Mouse (Mus musculus): ENCODE results near the gene Akr1a1. TPM values are rescaled to one million over a fixed set of nuclear protein-coding genes. Genes with fewer than 3 reads are reported as not detected.

Gene Akr1a1
- polyA plus RNA-seq, 1 experiment from 2014 or later, result 955 TPM

Other genes with a start within 250 kb of the Akr1a1 start
- 49.0 and 70.2 TPM in 2 replicates for gene Mast2, start 187.5 kb downstream of the Akr1a1 start, polyA plus RNA-seq (2014; fragmentation: Nextera tagmentation; extraction: Ambion mirVana)
- gene Ipp, start 144.1 kb downstream of the Akr1a1 start, polyA plus RNA-seq (2014; fragmentation: Nextera tagmentation; extraction: Ambion mirVana), result 5.4 and 5.8 TPM in 2 replicates
- 30.5 and 32.2 TPM in 2 replicates for gene Tmem69, start 95.7 kb downstream of the Akr1a1 start, polyA plus RNA-seq (2014; fragmentation: Nextera tagmentation; extraction: Ambion mirVana)
- 26.6 and 27.1 TPM in 2 replicates for gene Gpbp1l1, start 94.0 kb downstream of the Akr1a1 start, polyA plus RNA-seq (2014; fragmentation: Nextera tagmentation; extraction: Ambion mirVana)
- 3.1 and 3.8 TPM in 2 replicates for gene Ccdc17, start 55.0 kb downstream of the Akr1a1 start, polyA plus RNA-seq (2014; fragmentation: Nextera tagmentation; extraction: Ambion mirVana)
- 125 and 129 TPM in 2 replicates for gene Nasp, start 23.7 kb downstream of the Akr1a1 start, polyA plus RNA-seq (2014; fragmentation: Nextera tagmentation; extraction: Ambion mirVana)
- gene Prdx1, start 33.9 kb upstream of the Akr1a1 start, polyA plus RNA-seq (2014; fragmentation: Nextera tagmentation; extraction: Ambion mirVana), result 561 and 632 TPM in 2 replicates
- gene Mmachc, start 56.7 kb upstream of the Akr1a1 start, polyA plus RNA-seq (2014; fragmentation: Nextera tagmentation; extraction: Ambion mirVana), result 13.2 and 15.2 TPM in 2 replicates
- 14.6 and 16.9 TPM in 2 replicates for gene Ccdc163, start 56.8 kb upstream of the Akr1a1 start, polyA plus RNA-seq (2014; fragmentation: Nextera tagmentation; extraction: Ambion mirVana)
- gene Tesk2, start 69.3 kb upstream of the Akr1a1 start, polyA plus RNA-seq (2014; fragmentation: Nextera tagmentation; extraction: Ambion mirVana), result 4.0 and 4.8 TPM in 2 replicates
- gene Toe1, start 156.0 kb upstream of the Akr1a1 start, polyA plus RNA-seq (2014; fragmentation: Nextera tagmentation; extraction: Ambion mirVana), result 34.0 and 34.5 TPM in 2 replicates
- gene Mutyh, start 156.0 kb upstream of the Akr1a1 start, polyA plus RNA-seq (2014; fragmentation: Nextera tagmentation; extraction: Ambion mirVana), result 8.0 and 8.9 TPM in 2 replicates
- gene Hpdl, start 170.0 kb upstream of the Akr1a1 start, polyA plus RNA-seq (2014; fragmentation: Nextera tagmentation; extraction: Ambion mirVana), result 0.77 and 0.78 TPM in 2 replicates
- 8.5 and 11.1 TPM in 2 replicates for gene Zswim5, start 225.7 kb upstream of the Akr1a1 start, polyA plus RNA-seq (2014; fragmentation: Nextera tagmentation; extraction: Ambion mirVana)